Mouse (Mus musculus) forebrain, embryonic 14.5 days (tissue): ENCODE data around the gene Prm3. TPM values are rescaled to one million over a fixed set of nuclear protein-coding genes. Genes with fewer than 3 reads are reported as not detected.

Experiments used
- ATAC-seq: fragments of 200-750 bp; cut with Nextera tagmentation; 2 replicates; pipeline ENCODE4 v1.8.0; 2017; ENCODE audit warnings: mild to moderate bottlenecking, moderate library complexity
- DNase-seq: peaks from one replicate; pipeline ENCODE4 v3.0.0-alpha.2; 2015; ENCODE audit warnings: low spot score
- H3K27ac ChIP-seq: fragments of 300-500 bp; sonication (generic); 2 replicates; pipeline ENCODE4 v1.5.1; 2014; ENCODE audit warnings: low read depth, mild to moderate bottlenecking, control low read depth, low read length, moderate library complexity
- H3K27me3 ChIP-seq: fragments of 300-500 bp; sonication (generic); replicated peaks from 2 replicates; pipeline ENCODE4 v1.6.1; 2014; ENCODE audit warnings: low read length, control low read depth, mixed read lengths; ENCODE audit not compliant: control insufficient read depth, insufficient read depth
- H3K36me3 ChIP-seq: fragments of 300-500 bp; sonication (generic); 2 replicates; pipeline ENCODE4 v1.6.1; 2014; ENCODE audit warnings: low read length, control low read depth; ENCODE audit not compliant: control insufficient read depth, insufficient read depth
- H3K4me1 ChIP-seq: fragments of 300-500 bp; sonication (generic); 2 replicates; pipeline ENCODE4 v1.6.1; 2014; ENCODE audit warnings: antibody characterized with exemption, low read length, control low read depth; ENCODE audit not compliant: control insufficient read depth, insufficient read depth
- H3K4me2 ChIP-seq: fragments of 300-500 bp; sonication (generic); 2 replicates; pipeline ENCODE4 v1.6.1; 2014; ENCODE audit warnings: mild to moderate bottlenecking, control low read depth, low read length
- H3K4me3 ChIP-seq: fragments of 300-500 bp; sonication (generic); 2 replicates; pipeline ENCODE4 v1.5.1; 2014; ENCODE audit warnings: low read depth, low read length, control low read depth
- H3K9ac ChIP-seq: fragments of 300-500 bp; sonication (generic); 2 replicates; pipeline ENCODE4 v1.6.1; 2014; ENCODE audit warnings: mild to moderate bottlenecking, low read length, control low read depth, moderate library complexity
- H3K9me3 ChIP-seq: fragments of 300-500 bp; sonication (generic); replicated peaks from 2 replicates; pipeline ENCODE4 v1.6.1; 2016; ENCODE audit warnings: low read length, control low read depth, mixed read lengths; ENCODE audit not compliant: control insufficient read depth
- WGBS: fragments of 180-500 bp; shearing (Covaris S2); extraction: QIAGEN DNeasy Blood & Tissue Kit; methylation state at CpG from one replicate; pipeline ENCODE4 v1.1.7; 2014; 5-methylcytosine and 5-hydroxymethylcytosine counted together
- polyA plus RNA-seq: library from polyadenylated mRNA; unstranded; fragments of >200 nt; fragmentation: Nextera tagmentation; extraction: Ambion mirVana; gene quantifications from 2 replicates; pipeline ENCODE4 v1.2.1, GENCODE M21; 2014

The Prm3 gene
- polyA plus RNA-seq, 1 experiment from 2014 or later: not detected

GRCm38 (mm10) chr16:10782377-10783151, 8.2 kb downstream of the Prm3 start:
- 0 out of 2 replicates have a peak, but pooled peaks cover 3% of the 10 kb centered on the region for H3K4me1 ChIP-seq
- ATAC-seq (no peak), DNase-seq (no peak)
- no peak overlapping the region for H3K4me2 ChIP-seq
- 44% methylated on average over 6 of the region's 6 CpGs for WGBS
- H3K27me3 ChIP-seq: 0 out of 2 replicates have a peak, but pooled peaks cover 9% of the 10 kb centered on the region
- no peaks in the 10 kb centered on the region for H3K9me3 ChIP-seq
- no peak overlapping the region for H3K4me3 ChIP-seq
- no peak overlapping the region for H3K27ac ChIP-seq
- no peaks in the 10 kb centered on the region for H3K36me3 ChIP-seq
- H3K9ac ChIP-seq: no peak overlapping the region

GRCm38 (mm10) chr16:10781862-10782371, 8.8 kb downstream of the Prm3 start:
- Histone ChIP-seq H3K4me2 (no peak overlapping the region), H3K9ac (no peak overlapping the region), H3K4me1 (0 out of 2 replicates have a peak, but pooled peaks cover 3% of the 10 kb centered on the region), H3K9me3 (no peaks in the 10 kb centered on the region), H3K27me3 (0 out of 2 replicates have a peak, but pooled peaks cover 9% of the 10 kb centered on the region), H3K27ac (no peak overlapping the region), H3K36me3 (no peaks in the 10 kb centered on the region), H3K4me3 (no peak overlapping the region)
- ATAC-seq (no peak), DNase-seq (no peak)
- WGBS: 38% methylated on average over 9 of the region's 9 CpGs

- ATAC-seq (no peak), DNase-seq (no peak)
- Histone ChIP-seq H3K27ac (no peak overlapping the region), H3K36me3 (no peaks in the 10 kb centered on the region), H3K9ac (no peak overlapping the region), H3K4me1 (0 out of 2 replicates have a peak, but pooled peaks cover 3% of the 10 kb centered on the region), H3K9me3 (no peaks in the 10 kb centered on the region), H3K4me3 (no peak overlapping the region), H3K27me3 (0 out of 2 replicates have a peak, but pooled peaks cover 9% of the 10 kb centered on the region), H3K4me2 (no peak overlapping the region)
- WGBS: 89% methylated on average over 5 of the region's 5 CpGs
Measured at GRCm38 (mm10) chr16:10780631-10781120, 10.0 kb downstream of the Prm3 start.

GRCm38 (mm10) chr16:10777579-10778160, 13.0 kb downstream of the Prm3 start:
- no peak overlapping the region for H3K4me3 ChIP-seq
- H3K9ac ChIP-seq: no peak overlapping the region
- DNase-seq: no peak
- H3K27me3 ChIP-seq: no peaks in the 10 kb centered on the region
- no peak for ATAC-seq
- 76% methylated on average over 5 of the region's 5 CpGs for WGBS
- no peak overlapping the region for H3K27ac ChIP-seq
- H3K4me2 ChIP-seq: no peak overlapping the region
- H3K9me3 ChIP-seq: no peaks in the 10 kb centered on the region
- no peaks in the 10 kb centered on the region for H3K4me1 ChIP-seq
- no peaks in the 10 kb centered on the region for H3K36me3 ChIP-seq

- DNase-seq: no peak
- no peak overlapping the region for H3K27ac ChIP-seq
- H3K4me2 ChIP-seq: no peak overlapping the region
- no peaks in the 10 kb centered on the region for H3K36me3 ChIP-seq
- no peak overlapping the region for H3K4me3 ChIP-seq
- no peak overlapping the region for H3K9ac ChIP-seq
- no peaks in the 10 kb centered on the region for H3K4me1 ChIP-seq
- 72% methylated on average over 7 of the region's 7 CpGs for WGBS
- H3K27me3 ChIP-seq: no peaks in the 10 kb centered on the region
- no peak for ATAC-seq
- H3K9me3 ChIP-seq: no peaks in the 10 kb centered on the region
Measured at GRCm38 (mm10) chr16:10776322-10776721, 14.4 kb downstream of the Prm3 start.

- Histone ChIP-seq H3K9ac (no peak overlapping the region), H3K36me3 (no peaks in the 10 kb centered on the region), H3K4me1 (no peaks in the 10 kb centered on the region), H3K27me3 (no peaks in the 10 kb centered on the region), H3K9me3 (no peaks in the 10 kb centered on the region), H3K27ac (no peak overlapping the region), H3K4me2 (no peak overlapping the region), H3K4me3 (no peak overlapping the region)
- ATAC-seq: no peak
- WGBS: 67% methylated on average over 4 of the region's 4 CpGs
- peak; percentile 7 for DNase-seq
Measured at GRCm38 (mm10) chr16:10774726-10775125, 16.0 kb downstream of the Prm3 start.

- no peak for DNase-seq
- H3K27ac ChIP-seq: no peak overlapping the region
- 89% methylated on average over 8 of the region's 8 CpGs for WGBS
- H3K9ac ChIP-seq: no peak overlapping the region
- H3K4me2 ChIP-seq: no peak overlapping the region
- no peaks in the 10 kb centered on the region for H3K4me1 ChIP-seq
- no peak overlapping the region for H3K4me3 ChIP-seq
- no peaks in the 10 kb centered on the region for H3K9me3 ChIP-seq
- H3K36me3 ChIP-seq: no peaks in the 10 kb centered on the region
- no peak for ATAC-seq
- H3K27me3 ChIP-seq: no peaks in the 10 kb centered on the region
Measured at GRCm38 (mm10) chr16:10773543-10773942, 17.2 kb downstream of the Prm3 start.

GRCm38 (mm10) chr16:10771769-10772510, 18.8 kb downstream of the Prm3 start:
- Histone ChIP-seq H3K4me3 (no peak overlapping the region), H3K9me3 (no peaks in the 10 kb centered on the region), H3K4me1 (no peaks in the 10 kb centered on the region), H3K27ac (no peak overlapping the region), H3K36me3 (no peaks in the 10 kb centered on the region), H3K9ac (no peak overlapping the region), H3K27me3 (no peaks in the 10 kb centered on the region), H3K4me2 (no peak overlapping the region)
- ATAC-seq (no peak), DNase-seq (no peak)
- WGBS: 73% methylated on average over 19 of the region's 19 CpGs
